Mouse (Mus musculus) G1E (cell line): ENCODE data around the gene Ndufb6. TPM values are rescaled to one million over a fixed set of nuclear protein-coding genes. Genes with fewer than 3 reads are reported as not detected.
"Not testable (repeated sequence)": the region's sequence is repeated elsewhere in the genome, so short reads cannot be mapped to it uniquely, and the experiment has no call there.

Source experiments
- ATAC-seq: 2 replicates; pipeline ENCODE4 v1.8.0; 2016; ENCODE audit warnings: mild to moderate bottlenecking; ENCODE audit not compliant: insufficient number of reproducible peaks, poor library complexity, low FRiP score, severe bottlenecking; ENCODE audit errors: extremely low read depth
- DNase-seq: peaks from one replicate; pipeline ENCODE4 v3.0.0; 2012; ENCODE audit warnings: low spot score
- H3K27me3 ChIP-seq: 2 replicates; pipeline ENCODE4 v1.6.1; 2012; ENCODE audit warnings: mild to moderate bottlenecking, low read length, inconsistent platforms; ENCODE audit not compliant: insufficient read depth
- H3K36me3 ChIP-seq: replicated peaks from 2 replicates; pipeline ENCODE3; 2012; ENCODE audit warnings: mild to moderate bottlenecking, inconsistent platforms
- H3K4me1 ChIP-seq: 2 replicates; pipeline ENCODE4 v1.6.1; 2012; ENCODE audit warnings: low read depth, low read length, inconsistent platforms, mixed read lengths; ENCODE audit not compliant: insufficient read depth
- H3K4me3 ChIP-seq: 2 replicates; pipeline ENCODE4 v1.5.1; 2012; ENCODE audit warnings: low read depth, mild to moderate bottlenecking, inconsistent platforms, low read length, moderate library complexity, mixed read lengths
- H3K9me3 ChIP-seq: replicated peaks from 2 replicates; pipeline ENCODE4 v1.6.1; 2012; ENCODE audit warnings: inconsistent platforms
- CTCF ChIP-seq: IDR thresholded peaks from 2 replicates; pipeline ENCODE4 v1.5.1; 2012; ENCODE audit warnings: low read depth, low read length, inconsistent platforms, mixed read lengths
- GATA1 ChIP-seq: IDR thresholded peaks from 2 replicates; pipeline ENCODE4 v1.6.1; 2012; ENCODE audit warnings: borderline replicate concordance, low read length, inconsistent platforms, mixed read lengths
- GATA2 ChIP-seq: IDR thresholded peaks from 2 replicates; pipeline ENCODE4 v1.6.1; 2012; ENCODE audit warnings: low read depth, low read length, inconsistent platforms, borderline replicate concordance
- POLR2AphosphoS5 ChIP-seq: IDR thresholded peaks from 2 replicates; pipeline ENCODE4 v1.6.1; 2012; ENCODE audit warnings: low read depth, low read length, inconsistent platforms; ENCODE audit not compliant: insufficient replicate concordance
- TAL1 ChIP-seq: conservative IDR thresholded peaks from 2 replicates; pipeline ENCODE4 v1.6.1; 2012; ENCODE audit warnings: low read depth, low read length, inconsistent platforms, mixed read lengths
- polyA plus RNA-seq: library from polyadenylated mRNA; stranded (reverse); fragments of >175 nt; gene quantifications from 2 replicates; pipeline ENCODE4 v1.2.3, GENCODE M21; 2012
- total RNA-seq, 2 experiments: library from RNA; stranded (forward) in 1 of 2; stranded (reverse) in 1 of 2; fragments of 200-1000 nt in 1 of 2; fragments of >200 nt in 1 of 2; fragmentation: Nextera tagmentation in 1 of 2; gene quantifications; 2 replicates each; pipeline ENCODE4 v1.2.3; 2014 to 2017

Gene Ndufb6
- total and polyA plus RNA-seq, 3 experiments, result 37.4 to 177 (median 82.0) TPM

DNA sequence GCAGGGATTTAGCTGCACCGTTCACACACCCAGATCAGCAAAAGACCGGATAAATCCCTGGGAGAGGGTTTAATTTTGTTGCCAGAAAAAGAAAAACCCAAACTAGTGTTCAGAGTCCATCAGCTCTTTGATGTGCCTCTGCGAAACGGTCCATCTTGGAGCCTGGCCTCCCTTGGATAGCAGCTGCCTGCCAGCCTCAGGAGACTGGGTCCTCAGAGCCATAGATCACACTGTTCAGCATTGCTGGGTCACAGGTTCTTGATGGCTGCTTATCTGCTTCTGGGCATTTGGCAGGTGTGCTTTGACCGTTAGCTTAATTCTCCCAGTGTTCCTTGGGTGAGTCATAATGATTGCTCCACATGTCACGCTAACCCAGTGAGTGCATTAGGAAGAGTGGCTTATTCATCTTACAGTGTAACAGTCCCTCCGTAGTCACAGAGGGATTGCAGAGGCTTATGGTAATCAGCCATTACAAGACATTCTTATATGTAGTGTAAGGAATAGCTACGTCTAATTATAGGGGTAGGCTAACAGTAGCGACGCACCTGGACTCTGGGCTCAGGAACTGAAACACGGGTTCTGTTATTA is 31.7 kb upstream of the Ndufb6 start:
- Histone ChIP-seq H3K9me3 (peaks cover 9% of the 10 kb centered on the region), H3K4me3 (no peak overlapping the region; the same call in 1 of the 2 replicates), H3K36me3 (no peaks in the 10 kb centered on the region), H3K27me3 (peaks cover 22% of the 10 kb centered on the region), H3K4me1 (peaks cover 44% of the 10 kb centered on the region)
- no peak for DNase-seq
- peak; percentile 54 for ATAC-seq
- TF ChIP-seq GATA1 (no peak), TAL1 (no peak), CTCF (no peak)

DNA sequence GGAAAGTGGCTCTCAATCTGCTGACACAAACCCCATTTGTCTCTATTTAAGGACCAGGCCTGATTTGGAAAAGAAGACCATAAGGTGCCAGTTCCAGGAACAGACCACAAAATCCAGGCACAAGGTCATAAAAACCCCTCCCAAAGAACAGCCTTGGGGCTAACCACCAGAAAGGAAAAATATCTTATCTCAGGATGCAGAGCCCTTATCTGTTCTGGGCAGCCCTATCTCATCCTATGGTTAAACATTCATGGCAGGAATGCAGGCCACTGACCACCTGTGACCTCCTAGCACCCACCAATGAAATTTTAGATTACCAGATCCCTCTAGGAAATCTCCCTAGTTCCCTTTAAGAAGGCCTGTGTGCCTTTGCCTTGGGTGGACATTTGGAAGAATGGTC is 30.5 kb upstream of the Ndufb6 start:
- Histone ChIP-seq H3K9me3 (peaks cover 9% of the 10 kb centered on the region), H3K4me1 (peaks cover 44% of the 10 kb centered on the region), H3K4me3 (no peak overlapping the region), H3K36me3 (no peaks in the 10 kb centered on the region), H3K27me3 (peaks cover 28% of the 10 kb centered on the region)
- DNase-seq, result no peak
- TF ChIP-seq GATA2 (no peak), POLR2AphosphoS5 (no peak), CTCF (no peak), TAL1 (peak; percentile 81)
- ATAC-seq, result peak; percentile 72

DNA sequence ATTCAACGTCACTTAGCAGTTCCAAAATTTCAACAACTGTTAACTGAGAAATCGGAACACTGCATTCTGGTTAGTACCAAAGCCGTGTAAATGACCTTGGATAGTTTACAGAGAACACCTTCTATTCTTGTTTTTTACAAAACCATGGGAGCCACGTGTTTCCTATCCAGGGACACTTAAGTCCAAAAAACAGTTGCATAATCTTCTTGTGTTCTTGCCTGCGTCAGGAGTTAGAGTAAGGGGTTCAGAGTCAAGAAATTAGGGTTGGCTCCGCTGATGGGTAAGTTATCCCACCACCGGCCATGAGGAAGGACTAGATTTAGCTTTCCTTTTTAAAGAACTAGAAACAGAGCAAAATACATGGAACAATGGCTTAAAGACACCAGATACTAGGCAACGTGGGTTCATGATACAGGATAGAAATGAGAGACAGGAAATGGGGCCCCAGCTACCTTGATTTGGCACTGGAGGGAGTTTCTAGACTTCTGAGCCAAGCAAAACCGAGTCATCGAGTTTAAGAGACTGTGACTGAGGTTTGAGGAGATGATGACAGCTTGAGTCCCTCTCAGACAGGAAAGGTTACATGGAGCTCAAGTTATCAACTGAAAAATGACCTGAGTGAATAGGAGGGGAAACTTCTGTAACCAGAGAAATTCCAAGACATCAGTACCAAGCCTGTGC is 23.4 kb upstream of the Ndufb6 start:
- DNase-seq, result no peak
- H3K36me3 ChIP-seq, result no peaks in the 10 kb centered on the region
- H3K4me3 ChIP-seq, result no peak overlapping the region
- TF ChIP-seq CTCF, result no peak
- TF ChIP-seq TAL1, result no peak
- no peak for TF ChIP-seq POLR2AphosphoS5
- TF ChIP-seq GATA2, result no peak
- no peak for TF ChIP-seq GATA1
- ATAC-seq, result no peak
- H3K9me3 ChIP-seq, result peaks cover under 1% of the 10 kb centered on the region; the same call in 1 of the 2 replicates
- H3K4me1 ChIP-seq, result peaks cover 42% of the 10 kb centered on the region
- peaks cover 42% of the 10 kb centered on the region for H3K27me3 ChIP-seq

DNA sequence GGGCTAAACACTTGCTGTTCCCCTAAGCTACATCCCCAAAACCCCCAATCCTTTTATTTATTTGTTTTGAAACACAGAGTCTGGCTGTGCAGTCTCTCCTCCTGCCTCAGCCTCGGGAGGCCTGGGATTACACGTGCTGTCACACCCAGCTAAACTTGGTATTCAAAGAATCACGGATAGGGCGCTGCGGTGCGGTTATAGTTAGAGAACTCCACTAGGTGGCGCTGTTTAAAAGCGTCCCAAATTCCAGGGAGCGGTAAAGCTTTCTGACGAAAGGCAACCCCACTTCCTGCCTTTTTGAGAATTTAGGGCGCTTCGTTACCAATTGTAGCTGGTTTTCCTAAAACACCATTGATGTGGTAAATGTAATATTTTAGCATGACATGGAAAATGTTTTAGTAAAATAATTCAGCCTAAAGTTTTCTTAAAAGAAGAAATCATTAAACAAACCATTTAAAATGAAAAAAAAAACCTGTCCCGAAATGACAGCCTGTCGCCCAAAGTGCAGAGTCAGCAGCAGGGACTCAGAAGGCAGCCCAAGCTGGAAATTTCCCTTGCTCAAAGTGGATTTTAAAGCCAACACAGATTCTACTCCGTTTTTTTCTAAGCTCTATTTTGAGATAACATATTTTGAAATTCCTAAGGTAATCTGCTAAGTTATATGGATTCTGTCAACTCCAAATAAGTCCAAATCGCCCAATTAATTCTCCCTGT is 22.0 kb upstream of the Ndufb6 start:
- peak; percentile 32; the same call in 1 of the 2 replicates for ATAC-seq
- Histone ChIP-seq H3K36me3 (no peaks in the 10 kb centered on the region), H3K27me3 (peaks cover 38% of the 10 kb centered on the region), H3K4me3 (no peak overlapping the region), H3K9me3 (peaks cover 2% of the 10 kb centered on the region; the same call in 1 of the 2 replicates), H3K4me1 (peaks cover 44% of the 10 kb centered on the region)
- TF ChIP-seq TAL1 (no peak), GATA1 (no peak), GATA2 (no peak), CTCF (peak; percentile 57), POLR2AphosphoS5 (no peak)
- DNase-seq, result peak; percentile 41

DNA sequence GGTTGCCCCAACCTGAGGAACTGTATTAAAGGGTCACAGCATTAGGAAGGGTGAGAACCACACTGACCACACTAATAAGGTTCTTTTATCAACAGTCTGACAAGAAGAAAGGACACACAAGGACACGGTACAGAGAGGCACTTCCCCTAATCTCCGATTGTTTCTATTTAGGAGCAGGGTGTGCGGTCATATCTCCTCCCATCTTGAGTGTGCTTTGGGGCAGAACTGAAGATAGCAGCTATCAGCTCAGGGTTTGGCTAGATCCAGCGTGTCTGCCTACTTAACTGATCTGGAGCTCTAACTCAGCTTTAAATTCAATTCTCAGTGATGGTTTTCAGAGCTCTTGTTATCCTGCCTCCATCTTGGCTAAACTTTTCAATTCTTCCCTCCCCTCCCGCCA is 19.9 kb upstream of the Ndufb6 start:
- peak; percentile 45 for TF ChIP-seq TAL1
- TF ChIP-seq GATA2, result no peak
- H3K9me3 ChIP-seq, result peaks cover 8% of the 10 kb centered on the region
- ATAC-seq (peak; percentile 94), DNase-seq (peak; percentile 54)
- H3K4me1 ChIP-seq, result peaks cover 39% of the 10 kb centered on the region
- peaks cover 20% of the 10 kb centered on the region for H3K27me3 ChIP-seq
- no peak overlapping the region; the same call in 1 of the 2 replicates for H3K4me3 ChIP-seq
- no peaks in the 10 kb centered on the region for H3K36me3 ChIP-seq

DNA sequence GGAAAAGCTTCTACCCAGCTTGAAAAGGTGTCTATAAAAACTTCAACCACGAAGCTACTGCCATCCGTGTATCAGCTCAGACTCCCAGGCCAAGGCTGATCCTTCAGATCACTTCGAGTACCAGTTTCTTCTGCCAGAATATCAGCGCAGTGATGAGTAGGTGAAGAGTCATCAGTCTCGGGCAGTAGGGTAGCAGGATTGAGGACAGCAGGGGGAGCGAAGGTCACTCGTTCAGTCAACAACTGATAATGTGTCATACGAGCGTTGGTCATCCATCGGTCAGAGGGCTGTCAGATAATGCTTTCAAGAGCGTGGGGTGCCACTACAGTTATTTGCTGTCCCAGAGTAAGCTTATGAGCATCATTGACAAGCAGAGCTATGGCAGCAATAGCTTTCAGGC is 12.3 kb upstream of the Ndufb6 start:
- DNase-seq, ATAC-seq, H3K36me3 ChIP-seq, H3K4me3 ChIP-seq, H3K27me3 ChIP-seq, H3K4me1 ChIP-seq: not testable (repeated sequence)
- peaks cover 29% of the 10 kb centered on the region for H3K9me3 ChIP-seq

DNA sequence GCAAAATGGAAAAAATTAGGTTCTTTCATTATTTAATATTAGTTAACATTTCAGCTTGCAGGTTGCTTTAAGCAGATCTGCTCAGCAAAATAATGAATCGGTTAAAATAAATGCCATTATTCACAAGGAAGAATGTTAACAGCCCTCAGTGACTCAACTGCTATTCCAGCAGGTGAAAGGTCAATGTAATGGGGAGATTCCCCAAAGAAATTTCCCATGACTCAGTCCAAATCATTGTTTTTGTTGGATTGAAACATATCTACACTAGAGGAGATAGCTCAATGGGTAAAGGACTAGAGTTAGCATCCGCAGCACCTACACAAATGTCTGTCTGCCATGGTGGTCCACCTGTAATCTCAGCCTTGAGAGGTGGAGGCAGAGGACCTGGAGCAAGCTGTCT is 9.8 kb upstream of the Ndufb6 start:
- TF ChIP-seq CTCF, result no peak
- no peak for TF ChIP-seq TAL1
- no peak for TF ChIP-seq GATA1
- no peak for TF ChIP-seq POLR2AphosphoS5
- TF ChIP-seq GATA2, result no peak
- Histone ChIP-seq H3K9me3 (peaks cover 21% of the 10 kb centered on the region), H3K36me3 (no peaks in the 10 kb centered on the region), H3K4me3 (no peak overlapping the region), H3K4me1 (peaks cover 6% of the 10 kb centered on the region), H3K27me3 (0 out of 2 replicates have a peak, but pooled peaks cover 2% of the 10 kb centered on the region)
- DNase-seq (no peak), ATAC-seq (no peak)
